Mouse (Mus musculus): Measurements from ENCODE around the gene Tbata. TPM values are rescaled to one million over a fixed set of nuclear protein-coding genes. Genes with fewer than 3 reads are reported as not detected.

Gene Tbata
- polyA plus RNA-seq, 1 experiment from 2014 or later, result not detected

GRCm38 (mm10) chr10:61200232-61200820 is 28.6 kb downstream of the Tbata start:
- no peak for DNase-seq (ENCODE audit: low spot score)
- Histone ChIP-seq H3K27ac (replicated peaks) (0 out of 2 replicates have a peak overlapping the region, but pooled peaks have one; percentile 18), H3K4me1 (peaks cover 26% of the 10 kb centered on the region), H3K4me3 (no peak overlapping the region), H3K27me3 (ENCODE audit: low read depth, poor library complexity, severe bottlenecking) (peaks cover 49% of the 10 kb centered on the region), H3K36me3 (no peaks in the 10 kb centered on the region), H3K9me3 (replicated peaks) (no peaks in the 10 kb centered on the region)
- WGBS, result 63% methylated on average over 7 of the region's 7 CpGs

GRCm38 (mm10) chr10:61200998-61201397 is 29.2 kb downstream of the Tbata start:
- Histone ChIP-seq H3K27me3 (ENCODE audit: low read depth, poor library complexity, severe bottlenecking) (peaks cover 49% of the 10 kb centered on the region), H3K27ac (replicated peaks) (no peak overlapping the region), H3K9me3 (replicated peaks) (no peaks in the 10 kb centered on the region), H3K4me1 (peaks cover 26% of the 10 kb centered on the region), H3K4me3 (no peak overlapping the region), H3K36me3 (no peaks in the 10 kb centered on the region)
- WGBS, result 44% methylated on average over 9 of the region's 9 CpGs
- DNase-seq (ENCODE audit: low spot score), result no peak

GRCm38 (mm10) chr10:61201596-61202318 is 30.0 kb downstream of the Tbata start:
- H3K4me1 ChIP-seq, result peaks cover 26% of the 10 kb centered on the region
- no peak for DNase-seq (ENCODE audit: low spot score)
- H3K27ac ChIP-seq (replicated peaks), result no peak overlapping the region
- WGBS, result 82% methylated on average over 12 of the region's 12 CpGs
- no peaks in the 10 kb centered on the region for H3K36me3 ChIP-seq
- H3K4me3 ChIP-seq, result no peak overlapping the region
- peaks cover 49% of the 10 kb centered on the region for H3K27me3 ChIP-seq (ENCODE audit: low read depth, poor library complexity, severe bottlenecking)
- no peaks in the 10 kb centered on the region for H3K9me3 ChIP-seq (replicated peaks)

- Histone ChIP-seq H3K9me3 (replicated peaks) (no peaks in the 10 kb centered on the region), H3K27me3 (ENCODE audit: low read depth, poor library complexity, severe bottlenecking) (peaks cover 31% of the 10 kb centered on the region), H3K36me3 (no peaks in the 10 kb centered on the region), H3K4me1 (peaks cover 26% of the 10 kb centered on the region), H3K4me3 (no peak overlapping the region), H3K27ac (replicated peaks) (no peak overlapping the region)
- 71% methylated on average over 3 of the region's 3 CpGs for WGBS
- no peak for DNase-seq (ENCODE audit: low spot score)
These were observed 32.2 kb downstream of the Tbata start for GRCm38 (mm10) chr10:61203930-61204329.

- no peak for DNase-seq (ENCODE audit: low spot score)
- Histone ChIP-seq H3K4me1 (peaks cover 14% of the 10 kb centered on the region), H3K4me3 (no peak overlapping the region), H3K27me3 (ENCODE audit: low read depth, poor library complexity, severe bottlenecking) (peaks cover 15% of the 10 kb centered on the region), H3K36me3 (no peaks in the 10 kb centered on the region), H3K9me3 (replicated peaks) (no peaks in the 10 kb centered on the region), H3K27ac (replicated peaks) (no peak overlapping the region)
- WGBS, result 88% methylated on average over 9 of the region's 9 CpGs
These were observed 36.4 kb downstream of the Tbata start for GRCm38 (mm10) chr10:61208114-61208684.

GRCm38 (mm10) chr10:61211105-61211504 is 39.4 kb downstream of the Tbata start:
- WGBS, result 80% methylated on average over 4 of the region's 4 CpGs
- H3K36me3 ChIP-seq, result no peaks in the 10 kb centered on the region
- H3K9me3 ChIP-seq (replicated peaks), result peaks cover 7% of the 10 kb centered on the region; the same call in 1 of the 2 replicates
- H3K4me1 ChIP-seq, result peaks cover 9% of the 10 kb centered on the region
- H3K4me3 ChIP-seq, result no peak overlapping the region
- H3K27me3 ChIP-seq (ENCODE audit: low read depth, poor library complexity, severe bottlenecking), result peaks cover 19% of the 10 kb centered on the region
- H3K27ac ChIP-seq (replicated peaks), result no peak overlapping the region
- DNase-seq (ENCODE audit: low spot score), result no peak

- Histone ChIP-seq H3K4me1 (peaks cover 9% of the 10 kb centered on the region), H3K4me3 (no peak overlapping the region), H3K9me3 (replicated peaks) (peaks cover 8% of the 10 kb centered on the region; the same call in 1 of the 2 replicates), H3K36me3 (no peaks in the 10 kb centered on the region), H3K27me3 (ENCODE audit: low read depth, poor library complexity, severe bottlenecking) (peaks cover 19% of the 10 kb centered on the region), H3K27ac (replicated peaks) (no peak overlapping the region)
- DNase-seq (ENCODE audit: low spot score), result peak; percentile 68
- 12% methylated on average over 13 of the region's 13 CpGs for WGBS
These were observed 40.0 kb downstream of the Tbata start for GRCm38 (mm10) chr10:61211743-61212142.

GRCm38 (mm10) chr10:61212817-61213216 is 41.1 kb downstream of the Tbata start:
- H3K4me1 ChIP-seq, result peaks cover 9% of the 10 kb centered on the region
- no peak for DNase-seq (ENCODE audit: low spot score)
- no peaks in the 10 kb centered on the region for H3K36me3 ChIP-seq
- 13% methylated on average over 11 of the region's 11 CpGs for WGBS
- peaks cover 8% of the 10 kb centered on the region; the same call in 1 of the 2 replicates for H3K9me3 ChIP-seq (replicated peaks)
- H3K27ac ChIP-seq (replicated peaks), result no peak overlapping the region
- H3K27me3 ChIP-seq (ENCODE audit: low read depth, poor library complexity, severe bottlenecking), result peaks cover 19% of the 10 kb centered on the region
- H3K4me3 ChIP-seq, result peak overlapping the region; percentile 14; the same call in 1 of the 2 replicates

- Histone ChIP-seq H3K4me3 (no peak overlapping the region), H3K9me3 (replicated peaks) (peaks cover 13% of the 10 kb centered on the region), H3K27ac (replicated peaks) (no peak overlapping the region), H3K4me1 (peaks cover 9% of the 10 kb centered on the region), H3K27me3 (ENCODE audit: low read depth, poor library complexity, severe bottlenecking) (peaks cover 19% of the 10 kb centered on the region), H3K36me3 (no peaks in the 10 kb centered on the region)
- 96% methylated on average over 6 of the region's 6 CpGs for WGBS
- no peak for DNase-seq (ENCODE audit: low spot score)
These were observed 43.9 kb downstream of the Tbata start for GRCm38 (mm10) chr10:61215658-61216057.

- no peak overlapping the region for H3K27ac ChIP-seq (replicated peaks)
- 84% methylated on average over 4 of the region's 4 CpGs for WGBS
- H3K4me1 ChIP-seq, result peaks cover 9% of the 10 kb centered on the region
These were observed 44.4 kb downstream of the Tbata start for GRCm38 (mm10) chr10:61216163-61216562.

GRCm38 (mm10) chr10:61219318-61219717 is 47.6 kb downstream of the Tbata start:
- Histone ChIP-seq H3K9me3 (replicated peaks) (peaks cover 13% of the 10 kb centered on the region), H3K27me3 (ENCODE audit: low read depth, poor library complexity, severe bottlenecking) (no peaks in the 10 kb centered on the region), H3K4me3 (no peak overlapping the region), H3K27ac (replicated peaks) (no peak overlapping the region), H3K4me1 (no peaks in the 10 kb centered on the region), H3K36me3 (no peaks in the 10 kb centered on the region)
- 89% methylated on average over 4 of the region's 4 CpGs for WGBS
- no peak for DNase-seq (ENCODE audit: low spot score)

More at GRCm38 (mm10) chr10:61216163-61216562, 44.4 kb downstream of the Tbata start:
- Histone ChIP-seq H3K9me3 (replicated peaks) (peaks cover 13% of the 10 kb centered on the region), H3K36me3 (no peaks in the 10 kb centered on the region), H3K27me3 (ENCODE audit: low read depth, poor library complexity, severe bottlenecking) (peaks cover 19% of the 10 kb centered on the region), H3K4me3 (no peak overlapping the region)
- no peak for DNase-seq (ENCODE audit: low spot score)

- Histone ChIP-seq H3K27me3 (ENCODE audit: low read depth, poor library complexity, severe bottlenecking) (no peaks in the 10 kb centered on the region), H3K27ac (replicated peaks) (no peak overlapping the region), H3K4me1 (0 out of 2 replicates have a peak, but pooled peaks cover 3% of the 10 kb centered on the region), H3K4me3 (no peak overlapping the region), H3K36me3 (no peaks in the 10 kb centered on the region), H3K9me3 (replicated peaks) (no peaks in the 10 kb centered on the region)
- DNase-seq (ENCODE audit: low spot score), result no peak
- 62% methylated on average over 5 of the region's 5 CpGs for WGBS
These were observed 53.9 kb downstream of the Tbata start for GRCm38 (mm10) chr10:61225694-61226093.

All from midbrain, embryonic 10.5 days (tissue).